Mouse (Mus musculus): Measurements from ENCODE around the gene Xpo6.

The Xpo6 gene

DNA sequence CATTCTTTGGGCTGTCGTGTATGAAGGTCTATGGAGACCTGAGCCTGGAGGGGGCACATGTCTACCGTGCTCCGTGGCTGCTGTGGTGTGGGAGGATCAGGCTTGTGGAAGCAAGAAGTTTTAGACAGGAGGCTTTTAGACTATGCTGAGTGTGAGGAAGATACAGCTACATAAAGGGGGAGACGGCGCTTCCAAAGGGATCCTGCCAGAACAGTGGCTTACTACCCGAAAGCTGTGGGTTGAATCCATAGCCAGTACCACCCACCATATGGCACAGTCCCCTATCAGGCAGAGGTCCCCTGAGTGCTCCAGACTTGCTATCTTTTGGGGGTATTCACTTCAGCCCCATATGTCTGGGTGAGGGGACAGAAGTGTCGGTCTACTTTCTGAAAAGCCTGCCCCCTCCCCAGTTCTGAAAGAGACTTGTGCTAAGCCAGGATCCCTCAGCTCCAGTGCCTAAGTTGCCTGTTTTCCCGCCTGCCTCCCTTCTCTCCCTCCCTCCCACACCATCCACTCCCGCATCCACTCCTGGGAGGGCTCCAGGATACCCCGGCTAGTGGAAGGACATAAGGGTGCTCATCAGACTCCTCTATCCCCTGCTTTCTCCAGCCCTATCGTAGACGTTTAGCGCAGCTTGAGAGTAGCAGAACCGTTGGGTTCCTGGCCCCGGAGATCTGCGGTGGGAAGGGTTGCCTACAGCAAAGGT is 119.2 kb downstream of the Xpo6 start:
- DNase-seq (ENCODE audit: low read depth, low spot score) = no peak

DNA sequence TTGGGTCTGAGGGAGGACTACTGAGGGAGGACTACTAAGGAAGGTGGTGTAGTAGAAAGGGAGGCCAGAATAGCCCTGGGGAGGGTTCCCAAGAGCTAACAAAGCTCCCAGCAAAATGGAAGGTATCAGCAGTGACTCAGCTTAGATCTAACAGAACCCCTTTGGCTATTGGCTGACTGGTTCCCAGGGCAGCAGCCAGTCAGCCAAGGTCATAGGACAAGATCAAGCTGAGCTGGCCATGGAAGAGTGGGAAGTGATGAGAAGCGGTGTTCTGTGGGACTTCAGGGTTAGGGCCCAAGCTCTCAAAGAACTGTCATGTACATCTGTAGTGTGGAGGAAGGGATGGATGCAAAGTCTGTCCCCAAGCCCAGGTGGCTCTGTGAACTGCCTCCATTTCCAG is 123.4 kb downstream of the Xpo6 start:
- DNase-seq (ENCODE audit: low read depth, low spot score) = no peak

DNA sequence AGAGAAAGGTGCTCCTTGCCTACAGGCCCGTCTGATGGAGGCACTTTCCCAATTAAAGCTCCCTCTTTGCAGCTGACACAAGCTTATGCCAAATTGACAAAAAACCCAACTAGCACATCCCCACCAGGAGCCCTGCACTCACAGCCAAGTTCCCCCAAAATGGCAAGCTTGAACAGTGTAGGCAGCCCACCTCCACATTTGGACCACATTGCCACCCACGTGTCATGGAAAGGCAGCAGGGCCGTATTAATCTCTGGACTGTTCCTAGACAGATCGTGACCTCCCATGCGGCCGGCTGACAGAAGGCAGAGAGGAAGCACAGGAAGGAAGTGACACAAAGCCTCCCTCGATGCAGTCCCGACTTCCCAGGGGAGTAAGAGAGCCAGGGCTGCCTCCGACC is 125.2 kb downstream of the Xpo6 start:
- no peak for DNase-seq (ENCODE audit: low read depth, low spot score)

DNA sequence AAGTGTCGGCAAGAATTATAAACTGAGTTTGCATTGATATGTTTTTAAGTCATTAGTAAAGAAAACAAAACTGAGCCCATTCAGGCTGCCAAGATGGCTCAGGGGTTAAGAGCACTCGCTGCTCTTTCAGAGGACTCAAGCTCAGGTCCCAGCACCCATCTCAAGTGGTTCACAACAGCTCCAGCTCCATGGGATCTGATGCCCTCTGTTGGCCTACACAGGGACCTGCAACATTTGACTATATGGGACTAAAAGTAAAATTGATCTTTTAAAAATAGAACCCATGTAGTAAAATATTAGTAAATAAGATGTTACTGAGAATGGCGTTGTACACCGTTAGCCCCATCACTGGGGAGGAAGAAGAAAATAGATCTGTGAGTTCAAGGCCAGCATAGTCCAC is 130.0 kb downstream of the Xpo6 start:
- no peak for DNase-seq (ENCODE audit: low read depth, low spot score)

DNA sequence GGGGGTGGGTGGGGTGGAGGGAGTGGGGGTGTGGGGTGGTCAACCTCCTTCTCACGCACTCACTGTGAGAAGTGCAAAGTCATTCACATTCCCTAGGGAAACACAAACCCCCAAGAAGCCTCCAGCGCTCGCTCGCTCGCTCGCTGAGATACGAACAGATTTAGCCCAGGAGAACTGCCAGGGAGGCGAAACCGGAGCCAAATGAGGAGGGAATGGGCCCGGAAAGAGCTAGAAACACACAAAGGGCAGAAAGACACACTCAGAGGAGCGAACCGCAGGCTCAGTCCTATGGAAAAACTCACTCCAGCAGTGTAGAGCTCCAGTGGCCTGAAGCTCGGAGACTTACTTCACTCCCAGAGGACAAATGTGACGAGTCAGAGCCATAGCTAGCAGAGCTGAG is 133.5 kb downstream of the Xpo6 start:
- DNase-seq (ENCODE audit: low read depth, low spot score) = no peak

DNA sequence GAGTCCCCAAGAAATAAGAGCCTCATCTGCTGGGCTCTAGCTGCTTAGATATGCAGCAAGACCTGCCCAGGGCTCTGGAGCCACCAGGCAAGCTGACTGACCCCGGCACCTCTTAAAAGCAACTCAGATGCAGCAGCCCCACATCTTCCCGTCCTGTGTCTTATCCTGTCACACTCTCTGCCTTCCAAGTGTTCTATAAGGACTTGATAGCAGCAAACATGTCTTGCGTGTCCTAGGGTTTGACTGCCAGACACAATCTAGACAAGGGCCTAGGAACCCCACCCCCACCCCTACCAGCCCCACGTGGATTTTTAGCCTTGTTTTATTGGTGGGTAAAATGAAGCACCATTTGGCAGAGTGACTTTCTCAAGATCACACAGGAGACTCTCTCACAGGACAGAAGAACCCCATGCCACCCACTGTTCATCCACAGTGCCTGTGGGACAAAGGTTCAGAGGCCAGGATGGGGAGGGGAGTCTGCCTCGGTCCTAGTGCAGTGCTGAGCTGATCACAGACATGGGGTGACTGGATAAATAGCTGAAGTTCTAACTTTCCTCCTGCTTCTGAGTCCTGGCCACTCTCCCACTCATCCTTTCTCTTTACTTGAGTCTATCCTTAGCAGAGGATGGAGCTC is 134.9 kb downstream of the Xpo6 start:
- no peak for DNase-seq (ENCODE audit: low read depth, low spot score)

DNA sequence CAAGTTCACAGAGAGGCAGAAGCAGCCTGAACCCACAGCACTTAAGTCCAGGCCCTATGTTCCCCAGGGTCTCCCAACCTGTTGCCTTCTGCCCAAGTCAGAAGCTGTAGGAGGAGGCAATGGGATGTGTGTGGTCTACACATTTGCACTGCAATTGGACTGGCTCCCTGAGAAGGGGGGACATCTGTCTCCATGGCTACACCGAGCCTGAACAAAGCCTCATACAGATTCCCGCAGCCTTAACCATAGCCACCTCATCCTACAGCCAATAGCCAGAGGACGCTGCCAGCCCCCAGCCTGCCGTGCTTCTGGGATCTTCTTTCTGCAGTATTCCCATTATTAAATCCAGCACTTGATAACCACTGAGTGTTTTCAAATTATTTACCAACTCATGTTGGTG is 138.1 kb downstream of the Xpo6 start:
- no peak for DNase-seq (ENCODE audit: low read depth, low spot score)

DNA sequence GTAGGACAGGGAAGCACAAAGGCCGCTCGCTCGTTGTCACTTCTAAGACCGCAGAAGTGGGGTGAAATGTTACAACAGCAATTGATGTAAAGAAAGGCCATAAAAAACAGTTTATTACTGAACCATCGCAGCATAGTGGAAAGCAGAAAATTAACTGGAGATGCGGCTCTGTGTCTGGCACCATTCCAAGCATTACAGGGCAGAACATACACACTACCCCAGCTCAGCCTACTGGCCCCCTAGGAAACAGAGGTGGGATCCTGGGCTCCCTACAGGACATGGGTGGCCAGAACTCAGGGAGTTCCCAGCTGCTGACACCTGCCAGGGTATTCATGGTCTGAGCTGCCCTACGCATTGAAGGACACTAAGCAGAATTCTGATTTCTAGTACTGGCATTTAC is 141.4 kb downstream of the Xpo6 start:
- DNase-seq (ENCODE audit: low read depth, low spot score) = no peak

DNA sequence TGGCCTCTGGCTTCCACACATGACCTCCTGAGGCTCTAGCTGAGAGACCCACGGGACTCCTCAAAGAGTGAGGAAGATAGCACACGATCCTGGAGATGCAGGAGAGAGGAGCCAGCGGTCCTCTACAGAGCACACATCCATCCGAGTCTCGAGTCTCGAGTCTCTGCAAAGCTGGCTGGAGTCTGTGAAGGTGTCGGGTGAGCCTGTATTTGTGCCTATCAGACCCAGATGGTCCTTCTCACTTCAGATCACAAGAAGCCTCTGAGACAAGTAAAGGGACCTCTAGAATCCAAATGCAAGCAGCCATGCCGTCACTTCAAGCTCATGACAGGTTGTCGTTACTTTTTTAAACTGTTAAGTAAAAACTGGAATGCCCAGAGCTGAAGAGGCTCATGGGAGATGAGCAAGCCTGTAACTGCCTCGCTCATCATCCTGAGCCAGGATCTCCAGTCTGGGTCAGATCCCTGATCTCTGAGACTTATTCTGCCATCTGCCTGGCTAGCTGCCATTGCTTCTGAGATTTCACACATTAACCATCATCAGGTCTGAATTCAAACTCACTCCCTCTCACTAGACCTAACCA is 142.9 kb downstream of the Xpo6 start:
- no peak for DNase-seq (ENCODE audit: low read depth, low spot score)

DNA sequence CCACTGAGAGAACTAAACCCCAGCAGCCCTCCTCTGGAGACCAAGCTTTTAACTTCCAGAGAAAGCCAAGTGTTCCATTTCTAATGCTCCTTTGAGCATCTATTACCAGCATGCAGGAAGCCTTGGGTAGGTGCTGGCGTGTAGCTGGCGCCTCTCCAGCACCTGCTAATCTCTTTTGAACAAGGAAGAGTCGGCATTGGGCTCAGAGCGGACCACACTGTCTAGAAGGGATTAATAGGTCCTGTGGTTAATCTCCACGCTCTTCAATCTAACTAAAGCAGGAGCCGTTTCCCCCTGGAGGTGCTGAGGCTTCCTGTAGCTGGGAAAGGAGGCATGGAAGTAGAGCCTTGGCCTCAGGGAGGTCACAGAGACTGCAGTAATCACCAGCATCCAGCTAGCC is 145.7 kb downstream of the Xpo6 start:
- peak; percentile 56 for DNase-seq (ENCODE audit: low read depth, low spot score)

DNA sequence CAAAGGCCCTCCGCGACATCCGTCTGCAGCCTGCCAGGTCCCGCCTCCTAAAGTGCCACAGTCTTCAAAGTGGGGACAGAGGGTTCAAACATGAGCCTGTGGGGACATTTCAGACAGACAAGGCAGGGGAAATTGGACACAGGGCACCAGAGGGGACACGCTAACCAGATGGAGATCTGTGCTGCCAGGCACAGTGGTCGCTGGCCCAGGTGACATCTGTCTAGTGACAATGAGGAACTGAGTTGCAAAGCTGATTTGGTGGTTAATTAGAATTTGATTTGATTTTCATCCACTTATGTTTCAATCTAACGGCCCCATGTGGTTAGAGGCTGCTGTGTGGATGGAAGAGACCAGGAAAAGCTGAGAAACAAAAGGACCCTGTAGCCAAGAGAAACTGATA is 146.7 kb downstream of the Xpo6 start:
- no peak for DNase-seq (ENCODE audit: low read depth, low spot score)

DNA sequence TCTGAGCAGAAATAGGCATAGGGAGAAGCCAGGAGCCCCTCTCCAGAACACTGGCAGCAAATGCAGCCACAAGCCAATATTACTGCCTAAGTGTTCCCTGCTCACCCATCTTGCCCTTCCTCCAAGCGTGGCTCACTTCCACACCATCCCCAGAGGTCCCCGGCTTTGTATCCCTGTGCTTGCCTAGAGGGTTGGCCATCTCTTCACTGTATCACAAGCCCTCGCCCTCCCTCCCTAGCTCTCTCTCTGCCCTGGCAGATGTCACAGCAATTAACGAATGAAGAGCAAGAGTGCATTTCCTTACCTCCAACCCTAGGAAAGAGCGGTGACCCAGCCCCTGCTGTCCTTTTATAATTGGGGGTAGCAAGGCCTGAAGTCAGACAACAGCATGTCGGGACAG is 148.4 kb downstream of the Xpo6 start:
- no peak for DNase-seq (ENCODE audit: low read depth, low spot score)
